Mouse (Mus musculus) CH12.LX (cell line): ENCODE measurements at regions not wholly inside any gene's neighbourhood (a gene's known extent, or its start where the extent isn't known, plus 50 kb on each side); places are given as distances from the start of the nearest gene placed in this dataset.

Experiments
- CHD2 ChIP-seq: IDR thresholded peaks from 2 replicates; pipeline ENCODE4 v1.6.1; 2011; ENCODE audit warnings: low read length, improper control_type of control experiment
- CTCF ChIP-seq, 2 experiments: IDR thresholded peaks in 1 of 2; conservative IDR thresholded peaks in 1 of 2; 2 replicates each; pipeline ENCODE4 v1.5.1; 2011 to 2012; ENCODE audit warnings: low read depth in 2 of 2, low read length in 2 of 2, improper control_type of control experiment in 1 of 2, inconsistent platforms in 1 of 2, mild to moderate bottlenecking in 1 of 2, moderate library complexity in 1 of 2
- ELF1 ChIP-seq: IDR thresholded peaks from 2 replicates; pipeline ENCODE4 v1.6.1; 2014; ENCODE audit warnings: low read depth, mild to moderate bottlenecking, inconsistent platforms, low read length, improper control_type of control experiment
- EP300 ChIP-seq: IDR thresholded peaks from 2 replicates; pipeline ENCODE4 v1.6.1; 2011; ENCODE audit warnings: low read length, improper control_type of control experiment
- KAT2A ChIP-seq: IDR thresholded peaks from 2 replicates; pipeline ENCODE4 v1.6.1; 2012; ENCODE audit warnings: low read length, improper control_type of control experiment, inconsistent platforms; ENCODE audit not compliant: insufficient replicate concordance
- NRF1 ChIP-seq: IDR thresholded peaks from 2 replicates; pipeline ENCODE4 v1.6.1; 2014; ENCODE audit warnings: low read depth, mild to moderate bottlenecking, inconsistent platforms, low read length, improper control_type of control experiment, moderate library complexity
- USF2 ChIP-seq: conservative IDR thresholded peaks from 2 replicates; pipeline ENCODE4 v1.6.1; 2011; ENCODE audit warnings: low read depth, low read length, improper control_type of control experiment

DNA sequence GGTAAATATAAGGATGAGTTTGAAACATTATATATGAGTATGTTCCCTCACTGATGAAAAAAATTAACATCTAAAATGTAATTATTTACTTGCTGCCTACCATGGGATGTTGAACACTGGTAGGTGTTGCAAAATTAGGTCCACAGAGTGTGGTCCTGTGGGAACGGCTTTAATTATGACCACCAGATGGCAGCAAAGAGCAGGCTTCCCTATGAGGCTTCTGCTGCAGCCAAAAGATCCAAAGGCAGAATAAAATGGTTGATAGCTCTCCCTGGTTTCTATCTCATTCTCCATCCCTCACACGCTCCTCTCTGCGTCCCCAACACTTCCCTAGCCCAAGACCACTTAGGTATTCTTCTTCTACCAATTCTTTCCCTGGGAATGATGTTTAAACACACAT lies 54.6 kb upstream of the Cit start:
- TF ChIP-seq ELF1 (no peak), KAT2A (no peak), EP300 (no peak), CHD2 (no peak), NRF1 (no peak), CTCF (conservative IDR thresholded peaks at IDR 0.05 in 1 of 2, IDR thresholded peaks at IDR 0.05 in 1 of 2; ENCODE audit: low read depth in 2 of 2, low read length in 2 of 2) (peak; percentile 79 to 93), USF2 (no peak)
